Mouse (Mus musculus): ENCODE measurements at regions not wholly inside any gene's neighbourhood (a gene's known extent, or its start where the extent isn't known, plus 50 kb on each side); places are given as distances from the start of the nearest gene placed in this dataset.

- Histone ChIP-seq H3K4me2 (no peak overlapping the region), H3K9ac (no peak overlapping the region), H3K9me3 (replicated peaks) (no peaks in the 10 kb centered on the region), H3K27ac (no peak overlapping the region), H3K36me3 (no peaks in the 10 kb centered on the region), H3K27me3 (no peaks in the 10 kb centered on the region), H3K4me1 (replicated peaks) (no peaks in the 10 kb centered on the region), H3K4me3 (replicated peaks) (no peak overlapping the region)
- ATAC-seq (ENCODE audit: low read depth), result no peak
- WGBS (ENCODE audit: insufficient replicate concordance), result 55% methylated on average over 4 of the region's 4 CpGs
- no peak for DNase-seq
These were observed 449.4 kb upstream of the Gm10306 start for GRCm38 (mm10) chr4:94106941-94107340.

GRCm38 (mm10) chr4:94116881-94117280 is 439.5 kb upstream of the Gm10306 start:
- Histone ChIP-seq H3K27ac (no peak overlapping the region), H3K36me3 (no peaks in the 10 kb centered on the region), H3K4me2 (no peak overlapping the region), H3K27me3 (no peaks in the 10 kb centered on the region), H3K4me1 (replicated peaks) (no peaks in the 10 kb centered on the region), H3K9me3 (replicated peaks) (no peaks in the 10 kb centered on the region), H3K9ac (no peak overlapping the region), H3K4me3 (replicated peaks) (no peak overlapping the region)
- DNase-seq, result no peak
- 67% methylated on average over 3 of the region's 3 CpGs for WGBS (ENCODE audit: insufficient replicate concordance)
- no peak for ATAC-seq (ENCODE audit: low read depth)

GRCm38 (mm10) chr4:94124177-94124576 is 432.2 kb upstream of the Gm10306 start:
- 66% methylated on average over 14 of the region's 14 CpGs for WGBS (ENCODE audit: insufficient replicate concordance)
- Histone ChIP-seq H3K36me3 (no peaks in the 10 kb centered on the region), H3K27me3 (no peaks in the 10 kb centered on the region), H3K4me3 (replicated peaks) (no peak overlapping the region), H3K9me3 (replicated peaks) (no peaks in the 10 kb centered on the region), H3K4me1 (replicated peaks) (no peaks in the 10 kb centered on the region), H3K27ac (no peak overlapping the region), H3K9ac (no peak overlapping the region), H3K4me2 (no peak overlapping the region)
- ATAC-seq (ENCODE audit: low read depth), result no peak
- DNase-seq, result no peak

GRCm38 (mm10) chr4:94137921-94138320 is 418.4 kb upstream of the Gm10306 start:
- WGBS (ENCODE audit: insufficient replicate concordance), result 31% methylated on average over 2 of the region's 2 CpGs
- H3K9me3 ChIP-seq (replicated peaks), result no peaks in the 10 kb centered on the region
- no peak for ATAC-seq (ENCODE audit: low read depth)
- no peaks in the 10 kb centered on the region for H3K36me3 ChIP-seq
- H3K4me3 ChIP-seq (replicated peaks), result no peak overlapping the region
- no peak overlapping the region for H3K27ac ChIP-seq
- no peaks in the 10 kb centered on the region for H3K4me1 ChIP-seq (replicated peaks)
- no peak overlapping the region for H3K4me2 ChIP-seq
- H3K27me3 ChIP-seq, result no peaks in the 10 kb centered on the region
- DNase-seq, result no peak
- H3K9ac ChIP-seq, result no peak overlapping the region

DNA sequence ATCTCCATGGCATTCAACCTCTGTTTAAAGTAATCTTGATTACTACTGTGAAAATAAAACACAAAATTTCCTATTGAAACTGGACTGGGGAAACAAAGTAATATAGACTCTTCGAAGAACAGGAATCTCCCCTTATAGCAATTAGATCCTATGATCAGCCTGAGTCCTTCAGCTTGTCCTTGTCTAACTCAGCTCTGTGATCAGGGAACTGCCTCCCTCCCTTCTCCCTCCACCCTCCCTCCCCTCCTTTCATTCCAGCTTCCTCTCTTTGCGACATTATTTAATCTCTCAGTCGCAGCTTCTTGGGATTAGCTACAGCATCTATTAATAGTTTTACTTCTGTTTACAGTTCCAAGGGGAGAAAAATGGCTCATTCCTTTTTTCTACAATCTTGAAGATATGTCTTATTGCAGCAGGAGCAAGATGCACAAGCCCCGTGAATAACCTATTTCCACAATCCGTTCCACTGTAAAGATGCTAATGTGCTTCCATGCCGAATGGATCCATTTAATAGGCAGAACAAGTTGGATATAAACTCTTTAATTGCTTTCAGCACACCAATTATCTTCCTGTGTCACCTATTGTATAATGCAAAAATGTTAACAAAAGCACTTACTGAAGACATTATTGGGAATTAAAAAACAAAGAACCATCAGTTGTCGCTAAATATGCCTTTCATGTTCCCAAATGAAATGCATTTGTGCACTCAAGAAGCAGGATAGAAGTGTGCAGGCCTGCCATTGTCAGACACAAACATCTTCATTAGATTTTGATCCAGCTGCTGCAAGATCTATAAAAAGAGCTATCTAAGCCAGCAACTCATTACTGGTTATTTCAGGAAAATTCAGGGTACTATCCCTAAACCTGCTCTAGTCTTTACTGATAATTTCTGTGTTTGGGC is 411.2 kb upstream of the Gm10306 start:
- ATAC-seq (ENCODE audit: low read depth) (no peak), DNase-seq (no peak)
- Histone ChIP-seq H3K9me3 (replicated peaks) (no peaks in the 10 kb centered on the region), H3K4me1 (replicated peaks) (no peaks in the 10 kb centered on the region), H3K4me2 (no peak overlapping the region), H3K9ac (no peak overlapping the region), H3K4me3 (replicated peaks) (no peak overlapping the region), H3K27me3 (no peaks in the 10 kb centered on the region), H3K27ac (no peak overlapping the region), H3K36me3 (no peaks in the 10 kb centered on the region)
- WGBS (ENCODE audit: insufficient replicate concordance), result 55% methylated on average over 7 of the region's 7 CpGs

- DNase-seq, result no peak
- H3K27me3 ChIP-seq, result no peaks in the 10 kb centered on the region
- no peak overlapping the region for H3K4me3 ChIP-seq (replicated peaks)
- no peaks in the 10 kb centered on the region for H3K9me3 ChIP-seq (replicated peaks)
- H3K36me3 ChIP-seq, result no peaks in the 10 kb centered on the region
- H3K27ac ChIP-seq, result no peak overlapping the region
- H3K9ac ChIP-seq, result no peak overlapping the region
- H3K4me1 ChIP-seq (replicated peaks), result no peaks in the 10 kb centered on the region
- no peak overlapping the region for H3K4me2 ChIP-seq
- ATAC-seq (ENCODE audit: low read depth), result no peak
These were observed 408.3 kb upstream of the Gm10306 start for GRCm38 (mm10) chr4:94147964-94148533.

GRCm38 (mm10) chr4:94149056-94149455 is 407.3 kb upstream of the Gm10306 start:
- H3K27me3 ChIP-seq, result no peaks in the 10 kb centered on the region
- no peak for DNase-seq
- no peaks in the 10 kb centered on the region for H3K36me3 ChIP-seq
- H3K4me3 ChIP-seq (replicated peaks), result no peak overlapping the region
- no peak overlapping the region for H3K27ac ChIP-seq
- H3K9me3 ChIP-seq (replicated peaks), result no peaks in the 10 kb centered on the region
- 53% methylated on average over 3 of the region's 3 CpGs for WGBS (ENCODE audit: insufficient replicate concordance)
- H3K4me1 ChIP-seq (replicated peaks), result no peaks in the 10 kb centered on the region
- no peak overlapping the region for H3K9ac ChIP-seq
- H3K4me2 ChIP-seq, result no peak overlapping the region
- ATAC-seq (ENCODE audit: low read depth), result no peak

DNA sequence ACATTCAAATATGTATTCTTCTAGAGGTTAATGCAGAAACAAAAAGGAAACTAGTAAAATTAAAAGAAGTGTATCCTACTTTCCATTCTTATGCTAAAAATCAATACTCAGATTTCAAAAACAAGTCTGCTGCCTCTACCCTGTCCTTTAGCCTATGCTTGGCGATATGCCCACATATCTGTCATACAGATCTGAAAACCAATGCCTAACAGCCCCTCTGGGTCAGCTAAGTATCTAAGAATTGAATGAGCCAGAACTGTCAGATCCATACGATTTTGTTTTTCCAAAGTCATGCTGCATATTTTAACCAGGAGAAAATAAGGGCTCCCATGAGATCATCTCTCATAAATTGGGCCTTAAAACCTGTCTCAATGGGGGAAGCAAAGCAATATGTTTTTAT is 395.7 kb upstream of the Gm10306 start:
- no peaks in the 10 kb centered on the region for H3K27me3 ChIP-seq
- no peaks in the 10 kb centered on the region for H3K36me3 ChIP-seq
- DNase-seq, result no peak
- WGBS (ENCODE audit: insufficient replicate concordance), result 48% methylated on average over 2 of the region's 2 CpGs
- H3K9ac ChIP-seq, result no peak overlapping the region
- no peak for ATAC-seq (ENCODE audit: low read depth)
- no peak overlapping the region for H3K27ac ChIP-seq
- no peak overlapping the region for H3K4me3 ChIP-seq (replicated peaks)
- no peaks in the 10 kb centered on the region for H3K4me1 ChIP-seq (replicated peaks)
- H3K9me3 ChIP-seq (replicated peaks), result no peaks in the 10 kb centered on the region
- no peak overlapping the region for H3K4me2 ChIP-seq

DNA sequence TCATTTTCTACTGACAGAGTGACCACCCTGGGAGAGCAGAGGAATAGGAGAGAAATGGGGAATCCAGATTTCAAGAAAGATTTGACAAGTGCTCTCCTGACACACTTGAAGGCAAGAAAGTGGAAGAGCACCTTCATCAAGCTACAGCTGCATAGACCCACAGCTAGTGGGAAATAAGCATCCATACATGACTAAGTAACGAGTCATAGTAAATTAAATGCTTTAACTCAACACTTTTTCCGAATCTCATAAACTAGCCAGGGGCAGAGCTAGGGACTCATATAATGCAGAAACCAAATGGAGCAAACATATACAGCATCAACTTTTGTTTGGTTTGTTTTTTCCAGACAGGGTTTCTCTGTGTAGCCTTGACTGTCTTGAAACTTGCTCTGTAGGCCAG is 383.2 kb upstream of the Gm10306 start:
- H3K4me2 ChIP-seq, result no peak overlapping the region
- H3K9ac ChIP-seq, result no peak overlapping the region
- H3K27me3 ChIP-seq, result no peaks in the 10 kb centered on the region
- H3K36me3 ChIP-seq, result no peaks in the 10 kb centered on the region
- no peak overlapping the region for H3K27ac ChIP-seq
- no peaks in the 10 kb centered on the region for H3K9me3 ChIP-seq (replicated peaks)
- 62% methylated on average over 2 of the region's 2 CpGs for WGBS (ENCODE audit: insufficient replicate concordance)
- DNase-seq (no peak), ATAC-seq (ENCODE audit: low read depth) (no peak)
- H3K4me1 ChIP-seq (replicated peaks), result no peaks in the 10 kb centered on the region
- H3K4me3 ChIP-seq (replicated peaks), result no peak overlapping the region

- Histone ChIP-seq H3K4me3 (replicated peaks) (no peak overlapping the region), H3K36me3 (no peaks in the 10 kb centered on the region), H3K9me3 (replicated peaks) (no peaks in the 10 kb centered on the region), H3K4me2 (no peak overlapping the region), H3K4me1 (replicated peaks) (no peaks in the 10 kb centered on the region), H3K27me3 (no peaks in the 10 kb centered on the region), H3K27ac (no peak overlapping the region), H3K9ac (no peak overlapping the region)
- ATAC-seq (ENCODE audit: low read depth) (no peak), DNase-seq (no peak)
- WGBS (ENCODE audit: insufficient replicate concordance), result 70% methylated on average over 4 of the region's 4 CpGs
These were observed 369.3 kb upstream of the Gm10306 start for GRCm38 (mm10) chr4:94186997-94187396.

DNA sequence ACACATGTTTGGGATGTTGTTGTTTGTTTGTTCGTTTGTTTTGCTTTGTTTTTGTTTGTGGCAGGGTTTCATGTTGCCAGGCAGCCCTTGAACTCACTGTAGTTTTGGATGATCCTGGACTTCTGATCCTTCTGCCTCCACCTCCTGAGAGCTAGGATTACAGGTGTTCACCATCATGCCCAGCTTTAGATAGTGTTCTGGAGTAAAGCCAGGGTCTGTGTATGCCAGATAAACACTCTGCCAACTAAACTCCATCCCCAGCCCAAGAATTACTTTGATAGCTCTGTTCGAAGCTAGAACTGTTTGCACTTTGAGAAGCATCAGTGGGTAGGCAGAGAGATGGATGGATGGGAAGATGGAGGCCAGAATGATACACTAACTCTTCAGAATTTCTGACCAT is 368.0 kb upstream of the Gm10306 start:
- no peak overlapping the region for H3K4me2 ChIP-seq
- no peak overlapping the region for H3K9ac ChIP-seq
- no peaks in the 10 kb centered on the region for H3K36me3 ChIP-seq
- ATAC-seq (ENCODE audit: low read depth) (no peak), DNase-seq (no peak)
- H3K4me3 ChIP-seq (replicated peaks), result no peak overlapping the region
- 46% methylated on average over 2 of the region's 2 CpGs for WGBS (ENCODE audit: insufficient replicate concordance)
- no peaks in the 10 kb centered on the region for H3K9me3 ChIP-seq (replicated peaks)
- no peak overlapping the region for H3K27ac ChIP-seq
- no peaks in the 10 kb centered on the region for H3K27me3 ChIP-seq
- H3K4me1 ChIP-seq (replicated peaks), result no peaks in the 10 kb centered on the region

- Histone ChIP-seq H3K4me2 (no peak overlapping the region), H3K9me3 (replicated peaks) (no peaks in the 10 kb centered on the region), H3K9ac (no peak overlapping the region), H3K4me3 (replicated peaks) (no peak overlapping the region), H3K36me3 (no peaks in the 10 kb centered on the region), H3K27me3 (no peaks in the 10 kb centered on the region), H3K4me1 (replicated peaks) (no peaks in the 10 kb centered on the region), H3K27ac (no peak overlapping the region)
- 57% methylated on average over 3 of the region's 3 CpGs for WGBS (ENCODE audit: insufficient replicate concordance)
- DNase-seq, result no peak
- ATAC-seq (ENCODE audit: low read depth), result no peak
These were observed 367.5 kb upstream of the Gm10306 start for GRCm38 (mm10) chr4:94188888-94189287.
